In the genomic region with DNA sequence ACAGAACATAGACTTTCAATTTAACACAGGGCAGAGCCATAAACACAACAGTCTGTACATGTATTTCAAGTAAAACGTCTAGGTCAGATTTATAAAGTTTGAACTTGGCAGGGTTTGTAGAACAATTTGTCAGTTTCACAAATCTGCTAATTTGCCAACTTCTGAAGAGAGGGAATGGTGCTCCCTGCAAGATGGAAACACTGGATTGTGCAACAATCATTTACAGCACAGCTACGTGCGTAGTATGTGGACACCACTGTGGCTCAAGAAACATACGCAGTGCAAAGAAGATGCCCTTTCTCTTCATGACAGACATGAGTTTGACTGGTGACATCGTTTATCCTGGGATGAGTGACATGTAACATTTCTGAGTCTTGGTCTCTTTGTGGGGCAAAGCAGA, we compare ENCODE assay signal across 23 mouse cellular contexts. TPM values are rescaled to one million over a fixed set of nuclear protein-coding genes. Genes with fewer than 3 reads are reported as not detected.
DNase-seq lines count a peak whose midpoint lies in the region; ATAC-seq and TF ChIP-seq lines count a peak whose summit lies in the region.
"Had no signal": no experiment of that assay in that cellular context is flagged by ENCODE, and none has a peak within 500 bp of the region (broad histone marks: within the 10 kb centered on the region; RNA-seq: fewer than 3 reads in every experiment).

No protein-coding gene starts in this region.

- H3K4me1 ChIP-seq in lung, embryonic 14.5 days (ENCODE audit: insufficient read depth) = no peaks in the 10 kb centered on the region
- H3K4me1 ChIP-seq in intestine, embryonic 15.5 days (replicated peaks) = no peaks in the 10 kb centered on the region
- H3K4me1 ChIP-seq in stomach, embryonic 15.5 days = no peaks in the 10 kb centered on the region
- H3K4me1 ChIP-seq in midbrain, embryonic 10.5 days = peaks cover 16% of the 10 kb centered on the region
- H3K4me1 ChIP-seq: hindbrain, embryonic 13.5 days had no signal

- DNase-seq in lung, embryonic 14.5 days = peak; percentile 82
- no peak for DNase-seq in lung, adult 18-20 months
- peak; percentile 19 for DNase-seq in adipocyte (ENCODE audit: low spot score)
- DNase-seq in midbrain, embryonic 10.5 days (ENCODE audit: low spot score) = no peak
- no peak for DNase-seq in thymus, postnatal 25 days
- no peak for DNase-seq in gastrocnemius, adult 2 months
- DNase-seq: adrenal gland, adult 8-10 months; cerebellum, adult 2 months; cerebellum, postnatal 36 days; embryo, embryonic 11 days; kidney, postnatal 4 days; lung, postnatal 36 days; right cerebral cortex, adult 18-20 months; thymus, postnatal 36 days had no signal

- 27% methylated on average over 5 of the region's 5 CpGs for WGBS in lung, embryonic 14.5 days
- WGBS in intestine, embryonic 15.5 days = 52% methylated on average over 5 of the region's 5 CpGs
- WGBS in stomach, embryonic 15.5 days = 44% methylated on average over 5 of the region's 5 CpGs
- 83% methylated on average over 5 of the region's 5 CpGs for WGBS in midbrain, embryonic 10.5 days

- H3K9me3 ChIP-seq in lung, embryonic 14.5 days (ENCODE audit: low read depth, low read length) = no peaks in the 10 kb centered on the region
- H3K9me3 ChIP-seq in intestine, embryonic 15.5 days = no peaks in the 10 kb centered on the region
- H3K9me3 ChIP-seq in stomach, embryonic 15.5 days = no peaks in the 10 kb centered on the region
- no peaks in the 10 kb centered on the region for H3K9me3 ChIP-seq in midbrain, embryonic 10.5 days (replicated peaks)
- H3K9me3 ChIP-seq: forebrain, embryonic 12.5 days; hindbrain, embryonic 13.5 days; kidney, embryonic 15.5 days; limb, embryonic 15.5 days had no signal

- intact Hi-C loops in gastrocnemius, adult 2 months (cut with DNase I) = no loop called here

- no peaks in the 10 kb centered on the region for H3K27me3 ChIP-seq in lung, embryonic 14.5 days (ENCODE audit: insufficient read depth, low read length)
- no peaks in the 10 kb centered on the region for H3K27me3 ChIP-seq in intestine, embryonic 15.5 days (replicated peaks)
- H3K27me3 ChIP-seq in stomach, embryonic 15.5 days (replicated peaks) = no peaks in the 10 kb centered on the region
- no peaks in the 10 kb centered on the region for H3K27me3 ChIP-seq in midbrain, embryonic 10.5 days (ENCODE audit: low read depth, poor library complexity, severe bottlenecking)
- H3K27me3 ChIP-seq: forebrain, embryonic 12.5 days; hindbrain, embryonic 13.5 days; kidney, embryonic 15.5 days had no signal

- no peak for TF ChIP-seq CTCF in lung, embryonic 14.5 days (IDR thresholded peaks at IDR 0.05; ENCODE audit: low read depth)
- TF ChIP-seq CTCF in gastrocnemius, adult 2 months (IDR thresholded peaks at IDR 0.05) = no peak

- H3K4me2 ChIP-seq in lung, embryonic 14.5 days = peak overlapping the region; percentile 37
- peak overlapping the region; percentile 3; the same call in 1 of the 2 replicates for H3K4me2 ChIP-seq in intestine, embryonic 15.5 days (replicated peaks)
- peak overlapping the region; percentile 30; the same call in 1 of the 2 replicates for H3K4me2 ChIP-seq in stomach, embryonic 15.5 days
- H3K4me2 ChIP-seq: forebrain, embryonic 12.5 days; hindbrain, embryonic 13.5 days; kidney, embryonic 15.5 days; limb, embryonic 15.5 days had no signal

- H3K36me3 ChIP-seq in lung, embryonic 14.5 days (ENCODE audit: insufficient read depth) = no peaks in the 10 kb centered on the region
- no peaks in the 10 kb centered on the region for H3K36me3 ChIP-seq in intestine, embryonic 15.5 days
- H3K36me3 ChIP-seq in stomach, embryonic 15.5 days = no peaks in the 10 kb centered on the region
- no peaks in the 10 kb centered on the region for H3K36me3 ChIP-seq in midbrain, embryonic 10.5 days
- H3K36me3 ChIP-seq: forebrain, embryonic 12.5 days; hindbrain, embryonic 13.5 days; kidney, embryonic 15.5 days; limb, embryonic 15.5 days had no signal

- H3K9ac ChIP-seq in lung, embryonic 14.5 days = no peak overlapping the region
- H3K9ac ChIP-seq in intestine, embryonic 15.5 days = no peak overlapping the region
- H3K9ac ChIP-seq in stomach, embryonic 15.5 days = no peak overlapping the region
- H3K9ac ChIP-seq: forebrain, embryonic 12.5 days; hindbrain, embryonic 13.5 days; kidney, embryonic 15.5 days; limb, embryonic 15.5 days; liver, embryonic 14.5 days had no signal

- ATAC-seq in lung, embryonic 14.5 days (ENCODE audit: insufficient read depth) = peak; percentile 90; the same call in 1 of the 2 replicates
- ATAC-seq in intestine, embryonic 15.5 days = no peak; the same call in 1 of the 2 replicates
- no peak for ATAC-seq in stomach, embryonic 15.5 days (ENCODE audit: insufficient read depth, low FRiP score, low read depth)
- ATAC-seq: inflammation-experienced regulatory T-cells, adult 6 months; midbrain, embryonic 16.5 days had no signal

- peak overlapping the region; percentile 2; the same call in 1 of the 2 replicates for H3K4me3 ChIP-seq in lung, embryonic 14.5 days (ENCODE audit: low read depth, low read length)
- no peak overlapping the region for H3K4me3 ChIP-seq in intestine, embryonic 15.5 days (replicated peaks)
- no peak overlapping the region for H3K4me3 ChIP-seq in stomach, embryonic 15.5 days (replicated peaks)
- H3K4me3 ChIP-seq in midbrain, embryonic 10.5 days = no peak overlapping the region
- no peak overlapping the region for H3K4me3 ChIP-seq in gastrocnemius, adult 2 months
- H3K4me3 ChIP-seq: forebrain, embryonic 12.5 days; hindbrain, embryonic 13.5 days; kidney, embryonic 15.5 days; limb, embryonic 15.5 days had no signal

- H3K27ac ChIP-seq in lung, embryonic 14.5 days (ENCODE audit: low read depth) = 0 out of 2 replicates have a peak overlapping the region, but pooled peaks have one; percentile 4
- no peak overlapping the region for H3K27ac ChIP-seq in intestine, embryonic 15.5 days
- H3K27ac ChIP-seq in stomach, embryonic 15.5 days = no peak overlapping the region; the same call in 1 of the 2 replicates
- H3K27ac ChIP-seq in midbrain, embryonic 10.5 days (replicated peaks) = no peak overlapping the region
- H3K27ac ChIP-seq in gastrocnemius, adult 2 months = no peak overlapping the region
- H3K27ac ChIP-seq: forebrain, embryonic 12.5 days; hindbrain, embryonic 13.5 days; kidney, embryonic 15.5 days; limb, embryonic 15.5 days; liver, embryonic 14.5 days had no signal

RNA-seq across cellular contexts. Expression of gene Tenm3, which starts 24.4 kb away (rescaled TPM):
- polyA plus RNA-seq in lung, embryonic 14.5 days (2014; fragmentation: Nextera tagmentation; extraction: Ambion mirVana) = 7.8 and 9.8 TPM in 2 replicates
- 15.5 and 16.4 TPM in 2 replicates for polyA plus RNA-seq in intestine, embryonic 15.5 days (2015; fragmentation: Nextera tagmentation; extraction: Ambion mirVana)
- polyA plus RNA-seq in stomach, embryonic 15.5 days (2015; fragmentation: Nextera tagmentation; extraction: Ambion mirVana) = 14.6 and 16.0 TPM in 2 replicates
- 33.6 and 38.5 TPM in 2 replicates for polyA plus RNA-seq in midbrain, embryonic 10.5 days (2016; fragmentation: Nextera tagmentation; extraction: Ambion mirVana)
- 10 to 100 TPM; 10.0 to 13.7 TPM for total RNA-seq in gastrocnemius, adult 2 months (2021)
- polyA plus RNA-seq: inflammation-experienced regulatory T-cells, adult 6 months had no signal

Comparison
In these comparisons a context has a peak if more than half of its experiments do, and no peak if none do; other contexts are left out.
1. DNase-seq: peak in lung, embryonic 14.5 days (single experiment) and adipocyte (single experiment); none in lung, adult 18-20 months (0 of 2), midbrain, embryonic 10.5 days (single experiment), thymus, postnatal 25 days (single experiment) and gastrocnemius, adult 2 months (single experiment).
2. Peak in every context shown above with its lines, with median percentiles within 50 percentile points of each other: H3K4me2 ChIP-seq.